Mouse (Mus musculus) midbrain, embryonic 11.5 days (tissue): ENCODE measurements around the gene Pafah1b3. TPM values are rescaled to one million over a fixed set of nuclear protein-coding genes. Genes with fewer than 3 reads are reported as not detected.
A peak's percentile ranks its signal among the peaks of the same experiment; 100 is the strongest.

Source experiments
- ATAC-seq: fragments of 200-750 bp; cut with Nextera tagmentation; 2 replicates; pipeline ENCODE4 v1.8.0; 2017; ENCODE audit warnings: moderate TSS enrichment, moderate library complexity; ENCODE audit not compliant: low FRiP score
- DNase-seq: peaks from one replicate; pipeline ENCODE4 v3.0.0; 2015; ENCODE audit warnings: low spot score; ENCODE audit errors: missing footprints
- H3K27ac ChIP-seq: fragments of 300-500 bp; sonication (generic); 2 replicates; pipeline ENCODE4 v1.5.1; 2014; ENCODE audit warnings: low read depth, low read length
- H3K27me3 ChIP-seq: fragments of 300-500 bp; sonication (generic); 2 replicates; pipeline ENCODE4 v1.6.1; 2014; ENCODE audit warnings: mild to moderate bottlenecking, low read length, moderate library complexity, mixed read lengths; ENCODE audit not compliant: control insufficient read depth, insufficient read depth
- H3K36me3 ChIP-seq: fragments of 300-500 bp; sonication (generic); 2 replicates; pipeline ENCODE4 v1.6.1; 2014; ENCODE audit warnings: mild to moderate bottlenecking, low read length, moderate library complexity, mixed read lengths; ENCODE audit not compliant: control insufficient read depth, insufficient read depth
- H3K4me1 ChIP-seq: fragments of 300-500 bp; sonication (generic); 2 replicates; pipeline ENCODE4 v1.6.1; 2014; ENCODE audit warnings: low read length; ENCODE audit not compliant: control insufficient read depth, insufficient read depth
- H3K4me2 ChIP-seq: fragments of 300-500 bp; sonication (generic); 2 replicates; pipeline ENCODE4 v1.6.1; 2014; ENCODE audit warnings: mild to moderate bottlenecking, moderate library complexity
- H3K4me3 ChIP-seq: fragments of 300-500 bp; sonication (generic); 2 replicates; pipeline ENCODE4 v1.5.1; 2014; ENCODE audit warnings: low read depth, low read length
- H3K9ac ChIP-seq: fragments of 300-500 bp; sonication (generic); 2 replicates; pipeline ENCODE4 v1.6.1; 2014; ENCODE audit warnings: low read length
- H3K9me3 ChIP-seq: fragments of 300-500 bp; sonication (generic); 2 replicates; pipeline ENCODE4 v1.6.1; 2016; ENCODE audit warnings: low read length; ENCODE audit not compliant: control insufficient read depth
- WGBS: fragments of 180-500 bp; shearing (Covaris S2); extraction: QIAGEN DNeasy Blood & Tissue Kit; methylation state at CpG from one replicate; pipeline ENCODE4 v1.1.7; 2014; 5-methylcytosine and 5-hydroxymethylcytosine counted together
- polyA plus RNA-seq: library from polyadenylated mRNA; unstranded; fragments of >200 nt; fragmentation: Nextera tagmentation; extraction: Ambion mirVana; gene quantifications from 2 replicates; pipeline ENCODE4 v1.2.1, GENCODE M21; 2014

Pafah1b3 gene
- polyA plus RNA-seq, 1 experiment from 2014 or later = 332 TPM

DNA sequence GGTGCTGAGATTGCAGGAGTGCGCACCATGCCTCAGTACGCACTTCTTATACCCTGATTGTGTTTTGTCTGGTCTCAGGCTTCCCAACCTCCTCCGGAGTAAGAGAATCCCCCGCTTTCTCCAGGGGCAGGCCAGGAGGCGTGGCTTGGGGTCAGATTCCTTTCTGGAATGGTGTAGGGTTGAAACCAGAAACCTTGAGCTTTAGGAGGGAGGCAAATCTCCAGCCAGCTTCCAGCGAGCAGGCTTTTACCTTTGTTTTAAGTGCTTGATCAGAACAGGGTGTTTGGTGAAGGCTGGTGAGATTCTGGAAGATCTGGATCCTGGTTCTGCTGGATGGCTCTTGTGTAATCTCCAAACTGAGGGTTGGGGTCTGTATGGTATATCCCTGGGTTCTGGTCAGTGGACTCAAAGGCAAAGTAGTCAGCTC, 24.3 kb upstream of the Pafah1b3 start:
- H3K9me3 ChIP-seq = no peaks in the 10 kb centered on the region
- H3K4me3 ChIP-seq = no peak overlapping the region
- 7% methylated on average over 6 of the region's 6 CpGs for WGBS
- peaks cover 13% of the 10 kb centered on the region for H3K4me1 ChIP-seq
- no peaks in the 10 kb centered on the region for H3K36me3 ChIP-seq
- ATAC-seq (peak; percentile 36; the same call in 1 of the 2 replicates), DNase-seq (peak; percentile 91)
- H3K27me3 ChIP-seq = no peaks in the 10 kb centered on the region
- H3K27ac ChIP-seq = peak overlapping the region; percentile 63
- no peak overlapping the region for H3K4me2 ChIP-seq
- peak overlapping the region; percentile 24; the same call in 1 of the 2 replicates for H3K9ac ChIP-seq

- Histone ChIP-seq H3K27me3 (peaks cover 27% of the 10 kb centered on the region), H3K9me3 (no peaks in the 10 kb centered on the region), H3K4me1 (peaks cover 25% of the 10 kb centered on the region), H3K9ac (peak overlapping the region; percentile 78), H3K36me3 (no peaks in the 10 kb centered on the region), H3K4me2 (peak overlapping the region; percentile 87), H3K4me3 (peak overlapping the region; percentile 67), H3K27ac (peak overlapping the region; percentile 48)
- DNase-seq (no peak), ATAC-seq (no peak; the same call in 1 of the 2 replicates)
- WGBS = 21% methylated on average over 21 of the region's 21 CpGs
Observed at GRCm38 (mm10) chr7:25317446-25317999, 19.7 kb upstream of the Pafah1b3 start.

GRCm38 (mm10) chr7:25316532-25317445, 19.0 kb upstream of the Pafah1b3 start, which contains the start of gene Megf8:
TSS of gene Megf8 (plus strand) at chr7:25317164.
- peak within 1 kb of the TSS; percentile 78 for H3K9ac ChIP-seq
- under 1% methylated on average over 52 of the region's 52 CpGs for WGBS
- peak within 1 kb of the TSS; percentile 67 for H3K4me3 ChIP-seq
- peak; percentile 99 for ATAC-seq
- H3K4me2 ChIP-seq = peak within 1 kb of the TSS; percentile 87
- no peaks in the 10 kb centered on the region for H3K36me3 ChIP-seq
- H3K27me3 ChIP-seq = peaks cover 30% of the 10 kb centered on the region
- DNase-seq = peak; percentile 100
- peak within 1 kb of the TSS; percentile 48 for H3K27ac ChIP-seq
- peaks cover 20% of the 10 kb centered on the region for H3K4me1 ChIP-seq
- no peaks in the 10 kb centered on the region for H3K9me3 ChIP-seq

DNA sequence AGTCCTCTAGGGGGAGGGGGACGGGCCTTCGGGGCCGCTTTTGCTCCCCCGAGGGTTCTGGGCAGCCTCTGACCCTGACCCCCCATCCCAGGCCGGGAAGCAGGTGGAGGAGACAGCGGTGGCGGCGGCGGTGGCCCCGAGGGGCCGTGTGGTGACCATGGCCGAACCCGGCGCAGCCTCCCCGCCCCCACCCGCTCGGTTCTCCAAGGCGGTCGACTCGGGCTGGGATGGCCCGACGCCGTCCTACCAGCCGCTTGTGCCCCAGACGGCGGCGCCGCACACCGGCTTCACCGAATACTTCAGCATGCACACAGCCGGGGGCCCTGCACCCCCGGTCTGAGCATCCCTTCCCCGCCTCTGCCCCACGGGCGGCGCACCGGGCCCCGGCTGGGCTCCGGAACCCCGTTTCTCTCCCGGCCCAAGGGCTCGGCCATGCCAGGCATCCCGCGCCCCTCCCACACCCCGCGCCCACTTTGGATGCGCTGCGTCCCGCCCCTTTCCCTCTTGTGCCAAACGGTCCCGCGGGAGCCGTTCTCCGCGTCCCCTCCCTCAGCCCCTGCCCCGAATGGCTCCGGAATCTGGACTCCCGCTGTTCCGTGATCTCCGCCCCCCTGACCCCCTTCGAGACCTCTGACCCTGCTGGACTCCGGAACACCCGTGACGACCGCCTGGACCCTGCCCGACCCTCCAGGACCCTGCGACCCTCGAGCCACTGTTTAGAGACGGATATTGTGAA, 17.7 kb upstream of the Pafah1b3 start:
- Histone ChIP-seq H3K27me3 (peaks cover 33% of the 10 kb centered on the region), H3K36me3 (no peaks in the 10 kb centered on the region), H3K27ac (no peak overlapping the region), H3K9ac (peak overlapping the region; percentile 61), H3K4me3 (peak overlapping the region; percentile 37), H3K4me2 (peak overlapping the region; percentile 67), H3K9me3 (no peaks in the 10 kb centered on the region), H3K4me1 (peaks cover 14% of the 10 kb centered on the region)
- WGBS = 1% methylated on average over 69 of the region's 69 CpGs
- DNase-seq (peak; percentile 91), ATAC-seq (no peak)

DNA sequence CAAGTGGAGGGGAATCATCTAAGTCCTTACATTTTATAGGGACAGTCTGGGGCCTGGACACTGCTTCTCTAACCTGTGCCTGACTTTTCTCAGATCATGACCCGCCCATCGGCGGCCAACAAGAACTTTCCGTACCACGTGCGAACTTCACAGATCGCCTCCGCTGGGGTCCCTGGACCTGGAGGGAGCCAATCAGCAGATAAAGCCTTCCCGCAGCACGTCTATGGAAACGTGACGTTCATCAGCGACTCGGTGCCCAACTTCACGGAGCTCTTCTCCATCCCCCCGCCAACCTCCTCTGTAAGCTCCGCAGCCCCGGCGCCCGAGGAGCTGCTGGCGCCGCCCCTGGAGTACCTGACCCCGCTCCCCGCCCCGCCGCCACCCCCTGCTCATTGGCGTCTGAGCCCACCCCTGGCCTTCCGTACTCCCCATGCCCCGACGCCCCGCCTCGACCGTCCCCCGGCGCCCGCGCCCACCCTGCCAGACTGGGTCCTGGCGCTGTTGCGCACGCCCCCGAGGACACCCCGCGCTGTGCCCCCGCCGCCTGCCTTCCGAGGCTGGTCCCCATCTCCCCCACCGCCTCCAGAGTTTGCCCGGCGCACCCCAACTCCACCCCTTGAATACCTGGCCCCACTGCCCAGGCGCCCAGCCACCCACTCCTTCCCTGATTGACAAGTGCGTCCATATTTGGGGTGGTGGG, 17.0 kb upstream of the Pafah1b3 start:
- Histone ChIP-seq H3K4me3 (peak overlapping the region; percentile 37), H3K36me3 (no peaks in the 10 kb centered on the region), H3K4me1 (peaks cover 14% of the 10 kb centered on the region), H3K4me2 (peak overlapping the region; percentile 67), H3K27ac (no peak overlapping the region), H3K27me3 (peaks cover 33% of the 10 kb centered on the region), H3K9ac (peak overlapping the region; percentile 61), H3K9me3 (no peaks in the 10 kb centered on the region)
- ATAC-seq (no peak), DNase-seq (peak; percentile 86)
- whole genome bisulfite sequencing = 2% methylated on average over 43 of the region's 51 CpGs

GRCm38 (mm10) chr7:25313325-25313724, 15.5 kb upstream of the Pafah1b3 start:
- DNase-seq (peak; percentile 81), ATAC-seq (no peak)
- H3K36me3 ChIP-seq = no peaks in the 10 kb centered on the region
- peaks cover 33% of the 10 kb centered on the region for H3K27me3 ChIP-seq
- H3K4me1 ChIP-seq = peaks cover 12% of the 10 kb centered on the region
- no peak overlapping the region for H3K27ac ChIP-seq
- no peak overlapping the region for H3K4me3 ChIP-seq
- no peak overlapping the region for H3K9ac ChIP-seq
- H3K4me2 ChIP-seq = no peak overlapping the region
- H3K9me3 ChIP-seq = no peaks in the 10 kb centered on the region
- 45% methylated on average over 7 of the region's 7 CpGs for WGBS

GRCm38 (mm10) chr7:25311193-25311592, 13.4 kb upstream of the Pafah1b3 start:
- Histone ChIP-seq H3K4me3 (no peak overlapping the region), H3K4me2 (no peak overlapping the region), H3K27ac (no peak overlapping the region), H3K27me3 (peaks cover 33% of the 10 kb centered on the region), H3K9me3 (no peaks in the 10 kb centered on the region), H3K36me3 (no peaks in the 10 kb centered on the region), H3K4me1 (peaks cover 14% of the 10 kb centered on the region), H3K9ac (no peak overlapping the region)
- 78% methylated on average over 11 of the region's 11 CpGs for WGBS
- DNase-seq (no peak), ATAC-seq (no peak)

DNA sequence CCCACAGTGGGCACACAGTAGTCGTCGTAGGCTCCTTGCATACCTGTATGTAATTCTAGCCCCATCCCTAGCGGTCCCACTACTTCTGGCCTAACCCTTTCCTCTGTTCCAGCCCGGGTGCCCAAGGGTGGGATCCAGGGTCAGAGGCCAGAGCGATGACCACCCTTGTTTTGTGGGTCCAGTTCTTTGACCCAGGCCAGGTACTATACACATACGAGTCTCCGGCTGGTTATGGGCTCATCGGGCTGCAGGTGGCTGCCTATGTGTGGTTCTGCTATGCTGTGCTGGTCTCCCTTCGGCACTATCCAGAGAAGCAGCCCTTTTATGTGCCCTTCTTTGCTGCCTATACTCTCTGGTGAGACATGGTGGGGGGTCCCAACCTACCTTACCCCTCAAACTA, 11.6 kb upstream of the Pafah1b3 start:
- Histone ChIP-seq H3K36me3 (no peaks in the 10 kb centered on the region), H3K9ac (no peak overlapping the region), H3K9me3 (no peaks in the 10 kb centered on the region), H3K4me1 (peaks cover 7% of the 10 kb centered on the region), H3K27me3 (peaks cover 20% of the 10 kb centered on the region), H3K4me2 (no peak overlapping the region), H3K27ac (no peak overlapping the region), H3K4me3 (no peak overlapping the region)
- WGBS = 87% methylated on average over 9 of the region's 9 CpGs
- ATAC-seq (no peak), DNase-seq (no peak)
